Mouse (Mus musculus) erythroblast, embryonic 14.5 days (primary cell): ENCODE measurements at regions not wholly inside any gene's neighbourhood (a gene's known extent, or its start where the extent isn't known, plus 50 kb on each side); places are given as distances from the start of the nearest gene placed in this dataset.

ENCODE experiments used
- H3K27me3 ChIP-seq: 2 replicates; pipeline ENCODE4 v1.6.1; 2012; ENCODE audit warnings: inconsistent platforms; ENCODE audit not compliant: control insufficient read depth
- H3K36me3 ChIP-seq: 2 replicates; pipeline ENCODE4 v1.6.1; 2012; ENCODE audit warnings: mild to moderate bottlenecking, inconsistent platforms; ENCODE audit not compliant: control insufficient read depth
- H3K4me1 ChIP-seq: 2 replicates; pipeline ENCODE4 v1.6.1; 2012; ENCODE audit warnings: inconsistent platforms; ENCODE audit not compliant: control insufficient read depth
- H3K4me3 ChIP-seq: replicated peaks from 2 replicates; pipeline ENCODE3; 2012; ENCODE audit warnings: moderate library complexity, mild to moderate bottlenecking, inconsistent platforms
- H3K9me3 ChIP-seq: 2 replicates; pipeline ENCODE4 v1.6.1; 2012; ENCODE audit warnings: low read length, inconsistent platforms, mixed read lengths; ENCODE audit not compliant: control insufficient read depth
- GATA1 ChIP-seq: IDR thresholded peaks from 2 replicates; pipeline ENCODE4 v1.6.1; 2012; ENCODE audit warnings: low read length, inconsistent platforms, mixed read lengths
- TAL1 ChIP-seq: IDR thresholded peaks from 3 replicates; pipeline ENCODE4 v1.6.1; 2012; ENCODE audit warnings: low read length, inconsistent platforms, mixed read lengths

GRCm38 (mm10) chr2:45884680-45885079 lies 767.5 kb upstream of the Zeb2 start:
- Histone ChIP-seq H3K9me3 (no peaks in the 10 kb centered on the region), H3K4me3 (no peak overlapping the region), H3K27me3 (no peaks in the 10 kb centered on the region), H3K36me3 (no peaks in the 10 kb centered on the region), H3K4me1 (no peaks in the 10 kb centered on the region)
- TF ChIP-seq TAL1, result no peak
- TF ChIP-seq GATA1, result no peak

- H3K4me3 ChIP-seq, result no peak overlapping the region
- no peaks in the 10 kb centered on the region for H3K9me3 ChIP-seq
- TF ChIP-seq GATA1 (no peak), TAL1 (no peak)
- no peaks in the 10 kb centered on the region for H3K36me3 ChIP-seq
- no peaks in the 10 kb centered on the region for H3K27me3 ChIP-seq
- H3K4me1 ChIP-seq, result no peaks in the 10 kb centered on the region
These were observed 761.5 kb upstream of the Zeb2 start for GRCm38 (mm10) chr2:45878656-45879055.

GRCm38 (mm10) chr2:45859901-45860331 lies 742.7 kb upstream of the Zeb2 start:
- TF ChIP-seq GATA1, result no peak
- TF ChIP-seq TAL1, result no peak
- H3K36me3 ChIP-seq, result no peaks in the 10 kb centered on the region
- no peaks in the 10 kb centered on the region for H3K9me3 ChIP-seq
- no peaks in the 10 kb centered on the region for H3K4me1 ChIP-seq
- no peak overlapping the region for H3K4me3 ChIP-seq
- no peaks in the 10 kb centered on the region for H3K27me3 ChIP-seq

- Histone ChIP-seq H3K9me3 (no peaks in the 10 kb centered on the region), H3K4me3 (no peak overlapping the region), H3K27me3 (no peaks in the 10 kb centered on the region), H3K4me1 (no peaks in the 10 kb centered on the region), H3K36me3 (no peaks in the 10 kb centered on the region)
- TF ChIP-seq TAL1 (no peak), GATA1 (no peak)
These were observed 742.2 kb upstream of the Zeb2 start for GRCm38 (mm10) chr2:45859445-45859844.

GRCm38 (mm10) chr2:45850018-45850605 lies 732.9 kb upstream of the Zeb2 start:
- Histone ChIP-seq H3K4me3 (no peak overlapping the region), H3K36me3 (no peaks in the 10 kb centered on the region), H3K9me3 (no peaks in the 10 kb centered on the region), H3K4me1 (no peaks in the 10 kb centered on the region), H3K27me3 (no peaks in the 10 kb centered on the region)
- no peak for TF ChIP-seq GATA1
- no peak for TF ChIP-seq TAL1

- Histone ChIP-seq H3K4me1 (no peaks in the 10 kb centered on the region), H3K27me3 (no peaks in the 10 kb centered on the region), H3K9me3 (no peaks in the 10 kb centered on the region), H3K36me3 (no peaks in the 10 kb centered on the region), H3K4me3 (no peak overlapping the region)
- TF ChIP-seq GATA1, result no peak
- no peak for TF ChIP-seq TAL1
These were observed 723.2 kb upstream of the Zeb2 start for GRCm38 (mm10) chr2:45840389-45840788.

- Histone ChIP-seq H3K9me3 (no peaks in the 10 kb centered on the region), H3K4me1 (no peaks in the 10 kb centered on the region), H3K27me3 (no peaks in the 10 kb centered on the region), H3K4me3 (no peak overlapping the region), H3K36me3 (no peaks in the 10 kb centered on the region)
- TF ChIP-seq TAL1 (no peak), GATA1 (no peak)
These were observed 719.5 kb upstream of the Zeb2 start for GRCm38 (mm10) chr2:45836546-45837221.

GRCm38 (mm10) chr2:45817945-45818719 lies 700.9 kb upstream of the Zeb2 start:
- Histone ChIP-seq H3K4me1 (no peaks in the 10 kb centered on the region), H3K4me3 (no peak overlapping the region), H3K9me3 (no peaks in the 10 kb centered on the region), H3K27me3 (no peaks in the 10 kb centered on the region), H3K36me3 (no peaks in the 10 kb centered on the region)
- no peak for TF ChIP-seq TAL1
- TF ChIP-seq GATA1, result no peak

- no peaks in the 10 kb centered on the region for H3K36me3 ChIP-seq
- H3K9me3 ChIP-seq, result peaks cover 4% of the 10 kb centered on the region; the same call in 1 of the 2 replicates
- H3K27me3 ChIP-seq, result no peaks in the 10 kb centered on the region
- no peaks in the 10 kb centered on the region for H3K4me1 ChIP-seq
- TF ChIP-seq TAL1 (no peak), GATA1 (no peak)
- H3K4me3 ChIP-seq, result no peak overlapping the region
These were observed 697.5 kb upstream of the Zeb2 start for GRCm38 (mm10) chr2:45814741-45815140.
